Mouse (Mus musculus): ENCODE results near the gene Mymx. TPM values are rescaled to one million over a fixed set of nuclear protein-coding genes. Genes with fewer than 3 reads are reported as not detected.

Gene Mymx
- total and polyA plus RNA-seq, 3 experiments, result not detected

GRCm38 (mm10) chr17:45590410-45590809, 11.5 kb downstream of the Mymx start:
- no peaks in the 10 kb centered on the region for H3K27me3 ChIP-seq (replicated peaks)
- TF ChIP-seq CTCF (conservative IDR thresholded peaks at IDR 0.05 in 1 of 2, IDR thresholded peaks at IDR 0.05 in 1 of 2; ENCODE audit: low read depth in 2 of 2, low read length in 2 of 2), result no peak
- TF ChIP-seq HCFC1 (IDR thresholded peaks at IDR 0.05; ENCODE audit: low read depth, low read length), result no peak
- TF ChIP-seq MAFK (IDR thresholded peaks at IDR 0.05; ENCODE audit: insufficient replicate concordance, low read length), result no peak
- TF ChIP-seq MEF2A (IDR thresholded peaks at IDR 0.05; ENCODE audit: borderline replicate concordance, low read depth, low read length), result no peak
- TF ChIP-seq ZNF384 (IDR thresholded peaks at IDR 0.05; ENCODE audit: low read depth, low read length), result no peak
- no peak for TF ChIP-seq USF2 (conservative IDR thresholded peaks at IDR 0.05; ENCODE audit: low read depth, low read length)
- no peak for TF ChIP-seq SIN3A (IDR thresholded peaks at IDR 0.05; ENCODE audit: low read length)
- no peak for TF ChIP-seq MYC (IDR thresholded peaks at IDR 0.05; ENCODE audit: low read depth, low read length)
- in situ Hi-C loops (cut with MboI; ENCODE audit: low pct_ligation_motif_present, low pct_unique_long_range_greater_than_20kb, low sequenced_read_pairs), result no loop called here

GRCm38 (mm10) chr17:45589844-45590243, 12.1 kb downstream of the Mymx start:
- no peak for TF ChIP-seq MAZ (IDR thresholded peaks at IDR 0.05; ENCODE audit: low read depth, low read length)
- TF ChIP-seq USF1 (IDR thresholded peaks at IDR 0.05; ENCODE audit: low read depth, low read length), result no peak
- TF ChIP-seq ZMIZ1 (IDR thresholded peaks at IDR 0.05; ENCODE audit: low read depth, low read length), result no peak
- TF ChIP-seq ETS1 (conservative IDR thresholded peaks at IDR 0.05; ENCODE audit: low read depth, low read length), result no peak
- no peak for TF ChIP-seq RCOR1 (conservative IDR thresholded peaks at IDR 0.05; ENCODE audit: low read depth, low read length)
- TF ChIP-seq UBTF (IDR thresholded peaks at IDR 0.05; ENCODE audit: low read depth, low read length), result no peak
- TF ChIP-seq POLR2A (IDR thresholded peaks at IDR 0.05; ENCODE audit: low read depth, low read length), result no peak
- no peak for TF ChIP-seq HCFC1 (IDR thresholded peaks at IDR 0.05; ENCODE audit: low read depth, low read length)
- TF ChIP-seq CTCF (conservative IDR thresholded peaks at IDR 0.05 in 1 of 2, IDR thresholded peaks at IDR 0.05 in 1 of 2; ENCODE audit: low read depth in 2 of 2, low read length in 2 of 2), result no peak
- TF ChIP-seq GABPA (IDR thresholded peaks at IDR 0.05; ENCODE audit: insufficient replicate concordance, low read depth, low read length), result no peak
- no peak overlapping the region for H3K27ac ChIP-seq (ENCODE audit: insufficient read depth, low read depth)
- no peak overlapping the region for H3K9ac ChIP-seq (ENCODE audit: insufficient read depth, low read depth)
- dilution Hi-C loops (cut with MboI; ENCODE audit: extremely low pct_ligation_motif_present, extremely low pct_unique_long_range_greater_than_20kb, low sequenced_read_pairs) (no loop called here), in situ Hi-C loops (cut with MboI; ENCODE audit: low pct_ligation_motif_present, low pct_unique_long_range_greater_than_20kb, low sequenced_read_pairs) (loop anchor here (5.0 kb wide), 2 partner anchors 37 to 127 kb away; no protein-coding TSS in a partner anchor)
- 0 out of 2 replicates have a peak, but pooled peaks cover 3% of the 10 kb centered on the region for H3K79me2 ChIP-seq (replicated peaks; ENCODE audit: control insufficient read depth, extremely low read depth, insufficient read depth, poor library complexity, severe bottlenecking)
- DNase-seq (ENCODE audit: extremely low read depth), result no peak
- peaks cover 30 to 68% of the 10 kb centered on the region in 2 experiments for H3K36me3 ChIP-seq (replicated peaks in 1 of 2; ENCODE audit: control insufficient read depth in 1 of 2, insufficient read depth in 1 of 2, low read length in 1 of 2)
- H3K9me3 ChIP-seq (replicated peaks; ENCODE audit: low read length), result peaks cover 10% of the 10 kb centered on the region
- H3K4me2 ChIP-seq (ENCODE audit: insufficient read depth, low read depth, poor library complexity, severe bottlenecking), result no peak overlapping the region
- H3K27me3 ChIP-seq (replicated peaks), result no peaks in the 10 kb centered on the region
- H3K4me3 ChIP-seq (replicated peaks in 1 of 3; ENCODE audit: low read depth in 2 of 3, low read length in 2 of 3, poor library complexity in 1 of 3), result no peak overlapping the region
- H3K4me1 ChIP-seq (ENCODE audit: control insufficient read depth in 1 of 2, insufficient read depth in 2 of 2), result peaks cover 13 to 42% of the 10 kb centered on the region in 2 experiments

More at GRCm38 (mm10) chr17:45590410-45590809, 11.5 kb downstream of the Mymx start:
- H3K36me3 ChIP-seq (replicated peaks in 1 of 2; ENCODE audit: control insufficient read depth in 1 of 2, insufficient read depth in 1 of 2, low read length in 1 of 2), result peaks cover 27 to 62% of the 10 kb centered on the region in 2 experiments
- H3K27ac ChIP-seq (ENCODE audit: insufficient read depth, low read depth), result no peak overlapping the region
- no peak for DNase-seq (ENCODE audit: extremely low read depth)
- no peak overlapping the region for H3K9ac ChIP-seq (ENCODE audit: insufficient read depth, low read depth)
- 0 out of 2 replicates have a peak, but pooled peaks cover 3% of the 10 kb centered on the region for H3K79me2 ChIP-seq (replicated peaks; ENCODE audit: control insufficient read depth, extremely low read depth, insufficient read depth, poor library complexity, severe bottlenecking)
- no peak overlapping the region for H3K4me3 ChIP-seq (replicated peaks in 1 of 3; ENCODE audit: low read depth in 2 of 3, low read length in 2 of 3, poor library complexity in 1 of 3)
- H3K9me3 ChIP-seq (replicated peaks; ENCODE audit: low read length), result peaks cover 10% of the 10 kb centered on the region
- dilution Hi-C loops (cut with MboI; ENCODE audit: extremely low pct_ligation_motif_present, extremely low pct_unique_long_range_greater_than_20kb, low sequenced_read_pairs), result no loop called here
- no peak overlapping the region for H3K4me2 ChIP-seq (ENCODE audit: insufficient read depth, low read depth, poor library complexity, severe bottlenecking)
- peaks cover 13 to 37% of the 10 kb centered on the region in 2 experiments for H3K4me1 ChIP-seq (ENCODE audit: control insufficient read depth in 1 of 2, insufficient read depth in 2 of 2)

Measured in CH12.LX (cell line).